Mouse (Mus musculus): ENCODE measurements around the gene Chd9.

Chd9 gene

DNA sequence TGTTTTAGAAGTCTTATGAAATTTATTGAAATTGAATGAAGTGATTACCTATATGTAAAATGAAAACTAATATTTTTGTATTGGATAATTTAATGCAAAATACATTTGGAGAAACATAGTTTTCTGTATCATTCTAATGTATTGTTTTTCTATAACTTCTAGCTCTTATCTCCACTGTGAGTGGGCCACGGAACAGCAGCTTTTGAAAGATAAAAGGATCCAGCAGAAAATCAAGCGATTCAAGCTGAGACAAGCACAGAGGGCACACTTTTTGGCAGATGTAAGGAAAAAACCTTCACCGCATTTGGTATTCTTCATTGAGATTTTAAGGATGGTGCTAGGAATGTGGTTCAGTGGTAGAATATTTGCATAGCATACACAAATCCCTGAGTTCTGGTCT, 150.6 kb downstream of the Chd9 start:
- DNase-seq: no peak

DNA sequence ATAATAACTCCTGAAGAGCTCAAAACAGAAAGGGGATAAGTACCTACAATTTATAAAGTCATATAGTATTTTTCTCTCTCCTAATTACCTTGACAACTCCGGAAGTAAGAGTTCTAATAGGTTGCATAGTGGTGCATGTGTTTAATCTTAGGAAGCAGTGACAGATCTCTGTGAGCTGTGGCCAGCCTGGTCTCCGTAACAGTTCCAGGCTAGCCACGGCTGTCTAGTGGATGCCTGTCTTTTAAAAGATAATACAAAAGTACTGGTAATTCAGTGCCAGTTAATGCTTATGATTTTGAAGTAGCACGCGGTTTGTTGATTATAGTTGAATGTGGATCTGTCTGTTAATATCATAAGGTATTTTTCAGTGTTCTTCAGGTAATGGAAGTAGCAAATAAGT, 151.1 kb downstream of the Chd9 start:
- no peak for DNase-seq

DNA sequence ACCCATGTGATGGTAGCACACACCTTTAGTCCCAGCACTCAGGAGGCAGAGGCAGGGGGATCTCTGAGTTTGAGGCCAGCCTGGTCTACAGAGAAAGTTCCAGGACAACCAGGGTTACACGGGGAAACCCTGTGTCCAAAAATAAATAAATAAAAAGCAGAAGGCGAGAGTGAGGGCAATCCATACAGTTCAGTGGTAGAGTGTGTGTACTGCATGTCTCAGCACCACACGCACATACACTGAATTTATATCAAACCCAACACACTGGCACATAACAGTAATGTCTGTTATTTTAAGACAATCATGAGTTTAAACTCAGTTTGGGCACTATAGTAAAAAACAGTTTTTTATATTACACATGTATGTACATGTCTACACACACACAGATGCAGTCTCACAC, 153.9 kb downstream of the Chd9 start:
- DNase-seq: no peak

GRCm38 (mm10) chr8:91019726-91020125, 191.6 kb downstream of the Chd9 start:
- DNase-seq: peak; percentile 69

DNA sequence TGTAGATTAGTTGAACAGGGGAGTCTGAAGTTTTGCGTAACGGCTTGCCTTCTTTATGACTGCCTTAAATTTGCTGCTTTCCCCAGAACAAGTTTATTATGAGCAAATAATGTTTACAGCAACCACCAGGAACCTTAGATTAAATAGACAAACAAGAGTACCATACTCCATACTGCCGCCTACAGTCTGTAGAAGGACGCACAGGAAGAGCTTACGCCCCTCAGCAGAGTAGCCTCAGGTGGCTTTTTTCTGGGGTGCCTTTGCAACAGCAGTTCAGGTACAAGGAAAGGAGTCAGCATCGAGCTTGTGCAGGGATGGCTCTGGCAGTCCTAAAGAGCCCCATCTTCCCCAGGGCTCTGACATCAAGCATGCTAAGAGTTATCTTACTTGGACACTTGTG, 206.3 kb downstream of the Chd9 start:
- no peak for DNase-seq

GRCm38 (mm10) chr8:91036905-91037304, 208.8 kb downstream of the Chd9 start:
- no peak for DNase-seq

DNA sequence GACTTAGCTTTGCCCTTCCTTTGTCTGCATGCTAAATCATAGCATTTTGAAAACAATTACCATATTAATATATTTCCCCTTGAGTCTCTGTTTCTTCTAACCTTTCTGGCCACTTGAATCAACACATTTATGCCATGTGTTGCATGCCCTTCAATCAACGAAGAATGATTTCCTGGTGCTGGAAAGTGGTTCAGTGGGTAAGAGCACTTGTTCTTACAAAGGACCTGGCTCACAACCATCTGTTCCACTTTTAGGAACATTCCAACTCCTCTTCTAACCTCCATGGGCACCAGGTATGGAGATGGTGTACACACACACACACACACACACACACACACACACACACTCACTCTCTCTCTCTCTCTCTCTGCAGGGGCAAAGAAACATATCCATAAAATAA, 210.5 kb downstream of the Chd9 start:
- no peak for DNase-seq

GRCm38 (mm10) chr8:91046370-91046769, 218.2 kb downstream of the Chd9 start:
- DNase-seq: no peak

DNA sequence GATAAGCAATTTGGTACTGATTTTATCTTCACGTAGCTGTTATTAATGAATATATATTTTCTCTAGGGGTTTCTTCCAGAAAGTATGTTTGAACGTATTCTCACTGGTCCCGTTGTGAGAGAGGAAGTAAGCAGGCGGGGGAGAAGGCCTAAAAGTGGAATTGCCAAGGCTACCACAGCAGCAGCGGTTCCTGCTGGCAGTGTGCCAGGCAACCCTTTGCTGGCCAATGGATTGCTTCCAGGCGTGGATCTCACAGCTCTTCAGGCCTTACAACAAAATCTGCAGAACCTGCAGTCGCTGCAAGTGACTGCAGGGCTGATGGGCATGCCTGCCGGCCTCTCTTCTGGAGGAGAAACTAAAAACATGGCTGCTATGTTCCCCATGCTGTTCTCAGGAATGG, 222.9 kb downstream of the Chd9 start:
- DNase-seq: peak; percentile 61

- no peak for DNase-seq
Measured at GRCm38 (mm10) chr8:91054418-91054817, 226.3 kb downstream of the Chd9 start.

DNA sequence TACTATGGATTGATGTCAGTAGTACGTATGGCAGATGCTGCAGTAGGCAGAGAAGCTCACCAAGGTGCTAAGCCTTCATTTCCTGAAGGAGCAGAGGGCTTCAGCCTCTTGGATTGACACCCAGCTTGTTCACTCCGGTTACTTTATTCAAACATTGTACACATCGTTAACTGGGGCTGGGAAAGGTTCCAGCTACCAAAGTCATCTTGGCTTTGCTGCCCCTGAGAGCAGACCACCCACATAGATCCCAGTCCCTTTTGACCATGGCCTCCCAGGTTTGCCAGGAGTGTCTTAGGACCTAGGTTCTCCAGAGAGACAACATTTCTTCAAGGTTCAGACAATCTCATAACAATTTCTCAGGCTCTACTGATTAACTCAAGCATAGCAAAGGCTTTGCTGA, 228.7 kb downstream of the Chd9 start:
- no peak for DNase-seq

- no peak for DNase-seq
Measured at GRCm38 (mm10) chr8:91059086-91059578, 231.0 kb downstream of the Chd9 start.

- no peak for DNase-seq
Measured at GRCm38 (mm10) chr8:91059884-91060510, 231.8 kb downstream of the Chd9 start.

DNA sequence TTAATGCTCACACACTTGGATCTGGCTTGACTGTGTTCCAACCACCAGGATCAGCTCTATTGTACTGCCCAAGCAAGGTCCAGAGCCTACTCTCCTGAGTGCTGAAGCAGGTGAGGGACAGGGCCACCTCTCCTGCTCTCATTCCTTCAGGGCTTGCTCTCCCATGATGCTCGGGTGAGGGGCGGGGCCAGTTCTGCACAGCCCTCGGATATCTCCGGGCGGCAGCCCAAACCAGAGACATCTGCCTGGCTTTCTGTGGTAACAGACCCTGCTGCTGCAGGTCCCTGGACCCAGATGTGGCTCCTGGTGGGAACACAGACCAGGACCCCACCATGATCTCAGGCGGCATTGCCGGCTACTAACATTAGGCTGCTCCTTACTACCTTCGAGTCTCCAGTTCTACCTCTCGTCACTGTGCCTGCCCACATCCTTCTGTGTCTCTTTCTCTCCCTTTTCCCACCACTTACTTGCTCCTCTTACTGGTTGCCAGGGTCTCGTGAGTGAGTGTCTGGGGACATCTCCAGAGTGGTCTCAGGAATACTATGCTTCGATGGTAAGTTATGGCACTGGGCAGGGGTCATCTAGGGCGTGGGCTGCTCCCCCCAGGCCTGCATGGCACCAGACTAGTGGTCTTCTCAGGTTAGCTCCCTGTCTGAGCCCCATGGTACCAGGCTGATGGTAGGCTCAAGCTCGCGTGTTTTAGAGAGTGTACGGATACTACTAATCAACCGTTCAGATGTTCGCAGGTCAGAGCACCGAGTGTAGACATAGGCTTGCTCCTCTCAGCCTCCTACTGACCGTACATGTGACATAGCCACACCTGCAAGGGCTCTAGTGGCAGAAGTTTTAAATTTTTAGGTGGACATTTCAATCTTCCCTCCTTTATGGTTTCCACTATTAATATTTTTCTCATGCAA, 232.7 kb downstream of the Chd9 start:
- peak; percentile 21 for DNase-seq

DNA sequence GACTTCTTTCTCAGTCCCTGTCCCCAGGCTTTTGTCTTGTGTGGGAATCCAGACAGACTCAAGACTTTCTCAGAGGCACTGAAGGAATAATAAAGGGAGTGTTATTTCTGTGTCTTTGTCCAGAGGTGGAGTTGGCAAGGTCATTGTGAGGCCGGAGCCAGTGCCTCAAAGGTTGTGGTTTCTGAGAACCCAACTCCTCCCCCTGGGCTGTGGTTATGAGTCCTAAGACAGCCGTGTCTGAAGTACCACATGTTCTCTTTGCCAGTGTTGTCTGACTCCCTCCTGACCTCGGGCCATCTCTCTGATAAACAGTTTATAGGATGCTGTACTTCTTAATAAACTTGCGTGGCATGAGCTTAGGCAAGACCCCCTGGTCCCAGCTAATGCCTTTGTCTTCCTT, 237.0 kb downstream of the Chd9 start:
- no peak for DNase-seq

GRCm38 (mm10) chr8:91069407-91069806, 241.3 kb downstream of the Chd9 start:
- no peak for DNase-seq

- DNase-seq: peak; percentile 97
Measured at GRCm38 (mm10) chr8:91069834-91070233, 241.7 kb downstream of the Chd9 start, which contains the start of gene Rbl2. TSS of gene Rbl2 (plus strand) at chr8:91070057.

GRCm38 (mm10) chr8:91070275-91070859, 242.2 kb downstream of the Chd9 start:
- DNase-seq: peak; percentile 73

DNA sequence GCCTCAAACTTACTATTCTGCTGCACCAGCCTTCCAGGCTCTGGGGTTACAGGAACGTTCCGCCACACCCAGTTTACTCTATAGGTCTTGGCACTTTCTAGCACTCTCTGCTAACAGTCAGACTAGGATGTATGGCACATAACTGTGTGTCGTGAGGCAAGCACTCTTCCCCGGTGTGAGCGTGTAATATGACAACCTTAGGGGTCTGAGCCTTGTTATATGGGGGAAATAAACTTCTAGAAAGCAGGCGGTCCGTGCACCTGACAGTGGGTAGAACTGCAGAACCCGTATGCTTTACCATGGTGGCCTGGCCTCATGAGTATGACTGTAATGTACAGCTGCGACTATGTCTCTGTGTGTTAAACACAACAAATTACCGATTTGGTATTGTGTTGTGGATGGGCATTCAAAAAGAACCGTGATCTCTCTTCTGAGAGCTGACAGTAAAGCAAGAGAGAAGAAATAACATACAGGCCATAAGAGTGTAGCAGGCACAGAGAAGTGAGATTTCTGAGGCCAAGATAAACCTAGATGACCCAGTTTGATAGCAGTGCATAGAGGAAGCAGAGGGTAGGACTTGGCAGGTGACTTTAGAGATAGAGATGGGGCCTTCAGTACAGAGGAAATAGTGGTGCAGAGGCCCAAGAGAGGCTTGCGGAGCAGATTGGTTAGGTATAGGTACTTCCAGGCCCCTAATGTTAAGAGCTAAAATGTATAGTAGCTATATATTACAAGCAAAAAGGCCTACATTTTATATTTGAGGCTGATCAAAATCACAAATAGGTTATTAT, 249.1 kb downstream of the Chd9 start:
- no peak for DNase-seq

DNA sequence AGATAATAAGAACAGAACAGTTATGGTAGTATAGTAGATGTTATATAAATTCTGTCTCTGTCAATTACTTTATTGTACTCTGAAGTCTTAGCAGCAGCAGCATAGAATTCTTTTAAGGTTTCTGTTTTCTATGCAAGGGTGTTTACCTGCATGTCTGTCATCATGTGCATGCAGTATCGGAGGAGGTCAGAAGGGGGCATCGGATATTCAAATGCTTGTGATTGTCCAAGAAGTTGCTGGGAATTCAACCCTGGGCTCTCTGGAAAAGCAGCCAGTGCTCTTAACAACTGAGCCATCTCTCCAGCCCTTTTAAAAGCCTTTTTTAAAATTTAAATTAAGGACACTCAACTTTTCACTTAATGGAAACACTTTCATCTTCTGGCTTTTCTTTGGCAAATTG, 251.5 kb downstream of the Chd9 start:
- DNase-seq: no peak

- no peak for DNase-seq
Measured at GRCm38 (mm10) chr8:91081911-91082310, 253.8 kb downstream of the Chd9 start.

GRCm38 (mm10) chr8:91082428-91082827, 254.3 kb downstream of the Chd9 start:
- no peak for DNase-seq

GRCm38 (mm10) chr8:91088452-91088851, 260.3 kb downstream of the Chd9 start:
- DNase-seq: no peak

Data from right cerebral cortex, adult 18-20 months (tissue).